Mouse (Mus musculus) adrenal gland, adult 2 months (tissue): ENCODE measurements around the gene Smurf1. TPM values are rescaled to one million over a fixed set of nuclear protein-coding genes. Genes with fewer than 3 reads are reported as not detected.

Source experiments
- DNase-seq: peaks from one replicate; pipeline ENCODE4 v3.0.0; 2021
- polyA plus RNA-seq: library from polyadenylated mRNA; depleted of rRNA; stranded (reverse); fragments of >200 nt; gene quantifications from 2 replicates; pipeline ENCODE4 v1.2.3, GENCODE M21; 2012
- total RNA-seq, 2 experiments: library from RNA; stranded (reverse); gene quantifications; 2 replicates each; pipeline ENCODE4 v1.2.3; 2021

Gene Smurf1
- total and polyA plus RNA-seq, 3 experiments: 18.6 to 21.6 (median 19.5) TPM

DNA sequence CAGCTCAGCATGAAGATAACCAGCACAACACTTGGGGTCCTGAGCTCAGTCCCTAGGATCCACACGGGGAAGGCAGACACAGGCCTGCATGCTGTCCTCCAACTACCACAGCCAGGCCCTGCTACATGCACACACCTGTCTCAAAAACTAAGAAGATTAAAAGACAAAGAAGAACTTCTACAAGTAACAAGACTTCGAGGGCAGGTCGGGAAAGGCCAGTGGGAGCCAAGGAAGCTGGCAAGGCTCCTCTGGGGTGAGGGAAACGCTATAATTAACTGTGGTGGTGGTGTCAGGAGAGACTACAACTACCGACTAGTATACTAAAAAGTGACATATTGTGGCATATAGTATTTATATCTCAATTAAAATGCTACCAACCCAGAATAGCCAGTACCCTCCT, 49.8 kb downstream of the Smurf1 start:
- no peak for DNase-seq

DNA sequence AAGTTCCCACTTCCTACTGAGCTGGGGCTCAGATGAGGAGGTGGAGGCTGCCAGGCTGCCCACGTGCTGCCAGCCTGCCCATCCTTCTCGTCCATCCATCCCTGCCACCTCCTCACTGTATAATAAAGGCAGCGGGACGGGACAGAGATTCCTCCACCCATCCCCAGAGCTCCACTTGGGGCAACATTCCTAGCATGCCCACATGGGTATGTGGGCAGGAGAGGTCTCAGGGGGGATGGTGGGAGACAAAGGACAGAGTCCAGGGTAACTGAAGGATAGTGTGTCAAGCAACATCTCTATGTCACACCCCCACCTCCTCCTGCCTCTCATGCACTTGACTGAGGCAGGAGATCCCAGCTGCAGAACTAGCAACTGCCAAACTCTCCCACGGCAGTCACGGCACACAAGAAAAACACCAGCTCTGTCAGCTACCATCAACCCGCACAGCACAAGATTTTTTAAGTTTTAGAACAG, 51.2 kb downstream of the Smurf1 start:
- DNase-seq: no peak

DNA sequence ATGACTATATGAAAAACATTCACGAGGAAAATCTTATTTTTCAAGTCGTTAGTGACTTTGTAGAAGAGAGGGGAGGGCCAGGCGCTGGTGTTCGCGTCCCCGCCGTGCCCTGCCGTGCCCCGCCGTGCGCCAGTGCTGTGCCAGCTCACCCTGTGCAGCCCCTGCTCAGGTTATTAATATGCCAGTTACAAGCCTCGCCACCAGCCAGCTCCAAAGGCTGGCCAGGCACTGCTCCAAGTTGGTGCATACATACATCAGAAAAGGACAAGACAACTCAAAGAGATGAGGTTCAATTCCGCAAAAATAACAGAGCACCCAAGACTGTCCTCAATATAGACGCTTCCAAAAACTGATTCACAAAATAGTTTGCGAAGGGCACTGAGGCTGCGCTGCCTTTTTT, 51.7 kb downstream of the Smurf1 start:
- no peak for DNase-seq

DNA sequence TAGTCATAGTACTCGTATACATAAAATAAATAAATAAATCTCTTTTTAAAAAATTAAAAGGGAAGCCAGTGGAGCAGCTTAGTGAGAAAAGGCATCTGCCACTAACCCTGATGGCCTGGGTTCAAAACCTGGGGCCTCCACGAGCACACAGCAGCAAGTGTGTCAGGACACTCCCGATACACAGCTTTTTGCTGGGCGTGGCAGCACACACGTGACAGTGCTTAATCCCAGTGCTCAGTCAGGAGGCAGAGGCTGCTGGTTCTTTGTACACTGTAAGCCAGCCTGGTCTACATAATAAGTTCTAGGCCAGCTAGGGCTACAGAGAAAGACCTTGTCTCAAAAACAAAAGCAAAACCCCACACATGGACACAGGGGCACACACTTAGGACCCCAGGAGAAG, 52.3 kb downstream of the Smurf1 start:
- no peak for DNase-seq

DNA sequence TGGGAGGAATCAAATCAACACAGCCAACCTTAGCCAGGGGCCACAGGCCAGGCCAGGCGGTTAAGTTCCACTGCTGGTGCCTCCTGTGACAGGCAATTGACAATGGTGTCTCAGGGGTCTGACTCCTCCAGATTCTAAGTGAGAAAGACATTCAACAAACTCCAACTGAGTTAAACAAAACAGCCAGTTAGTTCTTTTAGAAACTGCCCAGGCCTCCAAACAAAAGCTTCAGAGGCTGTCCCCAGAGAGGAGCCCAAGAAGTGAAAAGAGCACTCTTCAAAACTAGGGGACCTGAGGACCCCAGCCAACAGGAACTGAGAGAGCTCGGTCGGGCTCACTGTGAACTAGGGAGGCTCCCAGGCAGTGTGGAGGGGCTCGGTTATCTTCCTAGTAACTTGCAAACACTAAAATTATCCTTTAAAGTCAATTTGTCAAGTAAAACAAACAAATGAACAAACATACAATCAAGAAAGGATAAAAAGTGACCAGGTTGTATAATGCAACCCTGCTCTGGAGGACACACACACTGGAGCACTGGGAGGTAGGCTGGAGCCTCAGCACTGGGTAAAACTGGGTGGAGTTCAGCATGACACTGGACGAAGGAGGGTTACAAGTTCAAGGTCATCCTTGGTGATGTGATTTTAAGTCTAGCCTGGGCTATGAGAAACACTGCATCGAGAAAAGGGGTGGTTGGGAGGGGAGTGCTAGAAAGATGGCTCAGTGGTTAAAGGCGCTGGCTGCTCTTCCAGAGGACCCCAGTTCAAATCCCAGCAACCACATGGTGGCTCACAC, 52.9 kb downstream of the Smurf1 start:
- no peak for DNase-seq

DNA sequence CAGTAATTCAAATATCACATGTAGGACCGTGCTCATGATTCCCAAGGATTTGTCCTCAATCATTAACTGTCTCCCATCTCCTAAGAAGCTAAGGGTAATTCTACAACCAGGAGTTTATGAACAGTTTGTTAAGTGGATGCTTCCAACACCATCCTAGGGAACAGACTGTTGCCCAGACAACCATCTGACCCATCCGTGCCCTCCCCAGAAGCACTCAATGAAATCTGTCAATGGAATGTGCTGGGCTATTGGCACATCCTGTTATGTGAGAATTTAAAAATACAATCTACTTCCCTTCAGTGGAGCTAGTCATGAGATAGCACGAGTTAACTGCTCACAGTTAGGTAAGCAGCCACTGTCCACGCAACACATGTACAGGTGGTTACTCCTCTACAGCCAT, 56.1 kb downstream of the Smurf1 start:
- DNase-seq: no peak

DNA sequence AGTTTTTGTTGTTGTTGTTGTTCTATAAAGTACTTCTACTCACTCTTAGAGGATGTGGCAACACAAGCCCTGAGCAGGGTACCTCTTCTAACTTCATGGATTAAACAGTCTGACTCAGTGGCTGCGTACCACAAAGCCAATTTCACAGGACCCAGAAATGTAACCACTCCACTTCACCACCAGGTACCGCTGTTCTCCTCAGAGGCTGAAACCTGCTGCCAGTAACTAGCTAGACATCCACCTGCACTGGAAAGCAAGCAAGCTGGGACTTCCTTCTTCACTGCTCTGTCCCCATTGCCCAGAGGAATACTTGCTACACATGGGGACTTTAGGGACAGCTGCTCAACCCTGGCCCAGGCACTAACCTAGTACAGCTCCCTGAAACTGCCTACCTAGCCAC, 58.1 kb downstream of the Smurf1 start:
- DNase-seq: no peak

DNA sequence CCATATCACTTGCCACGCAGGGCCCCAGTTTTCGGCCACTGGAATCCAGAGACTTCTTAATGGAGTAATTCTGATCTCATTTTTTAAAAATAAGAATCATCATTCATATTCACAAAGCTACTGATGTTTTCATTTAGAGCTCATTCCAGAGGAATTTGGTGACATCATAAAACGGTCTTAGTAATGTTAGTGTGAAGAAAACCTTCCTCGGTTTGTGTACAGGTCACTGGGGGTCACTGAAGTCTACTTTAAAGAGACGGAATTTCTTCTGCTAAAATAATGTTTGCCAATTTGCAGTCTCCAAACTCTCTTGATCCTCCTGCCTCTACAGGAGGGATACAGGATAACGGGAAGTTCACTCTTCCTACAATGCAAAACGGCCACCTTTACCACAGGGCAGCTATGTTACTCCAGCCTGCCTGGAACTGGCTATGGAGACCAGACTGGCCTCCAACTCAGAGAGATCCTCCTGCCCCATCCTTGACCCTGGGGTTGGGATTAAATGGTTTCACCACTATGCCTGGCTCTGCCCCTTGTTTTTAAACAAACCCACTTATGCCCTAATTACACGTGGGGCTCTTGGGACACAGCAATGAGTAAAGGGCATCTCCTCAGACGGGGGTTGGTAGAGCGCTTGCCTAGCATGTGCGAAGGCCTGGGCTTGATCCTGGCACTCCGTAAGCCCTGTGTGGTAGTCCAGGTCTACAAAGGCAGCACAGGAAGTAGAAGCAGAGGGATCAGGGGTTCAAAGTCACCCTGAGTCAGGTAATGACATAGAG, 61.1 kb downstream of the Smurf1 start:
- peak; percentile 38 for DNase-seq

DNA sequence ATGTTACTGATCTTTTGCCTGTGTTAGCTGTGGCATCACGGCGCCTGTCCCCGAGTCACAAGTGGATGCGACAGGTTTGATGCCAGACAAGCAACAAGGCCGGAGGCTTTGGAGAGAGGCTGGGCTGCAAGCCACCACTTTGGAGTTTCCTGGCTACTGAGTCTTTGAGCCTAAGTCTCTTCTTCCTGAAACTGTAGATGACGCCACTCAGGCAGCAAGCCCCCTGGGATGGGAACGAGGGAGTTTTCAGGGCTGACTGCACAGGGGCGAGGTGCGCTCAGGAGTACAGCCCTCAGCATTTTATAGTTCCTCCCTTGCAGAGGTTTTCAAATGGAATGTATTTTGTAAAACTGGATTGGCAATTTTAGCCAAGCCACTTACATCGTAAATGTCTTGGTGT, 63.9 kb downstream of the Smurf1 start:
- no peak for DNase-seq

DNA sequence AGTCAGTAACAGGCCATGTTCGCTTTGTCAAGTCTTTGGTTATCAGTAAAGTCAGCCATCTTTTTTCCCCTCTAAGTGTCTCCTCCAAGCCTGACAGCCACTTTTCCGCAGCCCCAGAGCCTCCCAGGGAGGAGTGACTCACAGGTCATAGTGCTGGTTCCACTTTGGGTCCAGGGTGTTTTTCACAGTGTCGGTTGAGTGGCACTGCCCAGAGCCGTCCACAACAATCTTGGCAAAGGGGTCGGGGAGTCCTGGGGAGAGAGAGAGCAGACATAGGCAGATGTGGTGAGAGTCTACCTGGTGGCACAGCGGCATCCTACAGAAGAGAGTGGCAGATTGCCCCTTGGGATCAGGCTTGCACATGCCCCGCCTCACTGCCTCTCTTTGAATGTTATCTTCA, 64.6 kb downstream of the Smurf1 start:
- DNase-seq: peak; percentile 52

DNA sequence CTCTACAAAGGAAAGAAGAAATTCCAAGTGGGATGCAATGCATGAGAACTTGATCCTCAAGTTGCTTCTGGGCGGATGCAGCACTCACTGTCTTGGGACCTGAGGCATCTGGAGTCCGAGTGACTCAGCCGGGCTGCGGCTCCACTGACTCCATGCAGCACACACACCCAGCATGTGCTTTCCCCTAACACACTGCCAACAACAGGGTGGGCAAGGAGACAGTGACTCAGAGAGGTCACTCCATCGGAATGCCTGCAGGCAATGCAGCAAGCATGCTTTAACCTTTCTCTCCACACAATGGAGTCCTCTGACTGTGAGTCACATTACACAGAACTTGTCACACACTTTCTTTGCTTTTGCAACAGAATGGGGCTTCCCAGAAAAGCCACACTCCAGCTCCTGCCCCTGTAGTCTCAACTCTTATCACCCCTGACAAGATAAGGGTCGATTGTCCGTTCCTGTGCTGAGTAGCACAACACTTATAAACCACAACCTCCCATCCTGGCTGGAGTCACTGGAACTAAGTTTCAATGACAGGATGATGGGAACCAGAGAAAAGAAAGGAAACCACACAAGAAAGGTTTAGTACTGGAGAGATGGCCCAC, 67.1 kb downstream of the Smurf1 start:
- peak; percentile 58 for DNase-seq

DNA sequence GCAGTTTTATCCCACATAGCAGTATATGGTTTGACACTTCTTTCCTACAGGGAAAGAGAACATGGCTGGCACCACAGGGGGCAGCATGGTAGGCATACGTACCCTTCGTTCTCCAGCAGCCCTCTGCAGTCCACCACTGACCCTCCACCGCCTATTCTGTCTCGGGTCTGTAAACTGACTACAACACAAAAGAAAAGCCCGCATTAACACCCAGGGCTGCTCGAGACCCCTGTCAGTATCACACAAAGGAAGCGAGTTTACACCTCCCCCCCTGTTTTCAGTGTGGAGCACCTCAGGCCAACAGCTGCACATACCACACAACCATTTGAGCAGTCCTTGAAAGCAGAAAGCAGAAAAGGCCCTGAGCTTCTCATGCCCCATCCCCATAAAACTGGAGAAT, 67.8 kb downstream of the Smurf1 start:
- DNase-seq: no peak

DNA sequence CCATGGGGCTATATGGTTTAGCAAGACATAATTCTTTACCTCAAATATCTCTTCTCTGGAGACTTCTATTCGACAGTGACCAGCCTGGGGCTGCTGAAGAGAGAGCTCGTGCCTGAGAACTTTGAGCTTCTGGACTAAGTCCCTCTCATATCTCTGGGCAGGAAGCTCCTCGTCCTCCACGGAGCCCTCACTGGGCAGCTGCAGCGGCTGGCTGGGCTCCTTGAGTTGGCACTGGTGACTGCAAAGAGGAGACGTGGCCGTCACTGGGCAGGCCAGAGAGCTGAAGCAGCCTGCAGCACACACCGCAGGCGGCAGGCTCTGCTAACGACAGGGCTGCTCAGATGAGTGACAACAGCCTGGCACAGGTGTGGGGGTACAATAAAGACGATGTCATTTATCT, 74.4 kb downstream of the Smurf1 start:
- DNase-seq: no peak

DNA sequence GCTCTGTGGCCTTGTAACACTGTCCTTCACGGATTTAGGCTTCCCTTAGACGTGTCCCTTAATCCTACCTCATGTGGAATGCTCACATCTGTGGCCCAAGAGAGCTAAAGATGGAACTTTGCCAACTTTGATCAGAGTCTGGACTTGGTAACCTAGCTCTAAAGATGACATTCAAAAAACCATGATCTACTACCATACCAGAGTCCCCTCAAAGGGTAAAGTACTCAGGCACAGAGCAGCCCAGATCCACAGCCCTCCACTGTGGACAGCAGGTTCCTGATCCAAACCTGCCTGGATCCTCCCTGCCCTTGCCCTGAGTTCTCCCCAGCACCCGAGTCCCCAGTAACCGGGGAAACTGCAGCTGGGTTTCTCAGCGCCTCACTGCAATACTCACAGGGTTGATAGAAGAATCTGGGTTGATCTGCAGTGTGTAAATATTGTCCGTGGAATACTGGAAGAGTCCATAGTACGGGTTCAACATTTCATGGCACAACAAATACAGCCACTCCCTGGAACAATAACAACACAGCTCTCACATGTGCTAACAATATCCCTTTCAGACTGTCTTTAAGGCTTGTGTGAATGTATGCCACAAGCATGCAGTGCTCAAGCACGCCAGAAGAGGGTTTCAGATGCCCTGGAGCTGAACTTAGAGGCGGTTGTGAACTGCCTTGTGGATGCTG, 79.5 kb downstream of the Smurf1 start:
- DNase-seq: no peak

DNA sequence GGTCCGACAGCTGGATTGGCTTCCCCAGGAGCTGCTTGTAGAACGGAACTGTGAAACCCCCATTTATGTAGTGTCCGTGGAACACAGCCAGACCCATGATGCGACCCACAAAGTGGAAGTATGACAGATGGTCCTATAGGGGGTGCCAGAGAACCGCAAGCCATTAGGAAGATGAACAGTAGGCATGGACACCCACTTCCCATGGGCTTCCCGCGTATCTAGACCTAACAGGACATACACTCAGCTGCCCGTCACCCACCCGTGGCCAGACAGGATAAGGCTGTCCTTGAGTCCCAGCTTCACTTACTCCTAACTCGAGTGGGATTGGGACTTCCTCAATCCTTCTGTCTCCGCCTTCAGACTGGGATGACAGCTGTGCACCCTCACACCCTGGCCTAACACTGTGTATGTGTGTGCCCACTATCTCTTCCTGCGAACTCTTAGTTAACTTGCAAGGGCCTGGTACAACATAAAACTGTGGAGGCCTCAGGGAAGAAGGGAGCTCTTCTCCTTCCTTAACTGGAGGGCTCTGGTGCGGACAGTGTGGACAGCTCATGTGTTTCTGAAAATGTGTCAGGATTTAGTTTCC, 80.9 kb downstream of the Smurf1 start:
- no peak for DNase-seq

DNA sequence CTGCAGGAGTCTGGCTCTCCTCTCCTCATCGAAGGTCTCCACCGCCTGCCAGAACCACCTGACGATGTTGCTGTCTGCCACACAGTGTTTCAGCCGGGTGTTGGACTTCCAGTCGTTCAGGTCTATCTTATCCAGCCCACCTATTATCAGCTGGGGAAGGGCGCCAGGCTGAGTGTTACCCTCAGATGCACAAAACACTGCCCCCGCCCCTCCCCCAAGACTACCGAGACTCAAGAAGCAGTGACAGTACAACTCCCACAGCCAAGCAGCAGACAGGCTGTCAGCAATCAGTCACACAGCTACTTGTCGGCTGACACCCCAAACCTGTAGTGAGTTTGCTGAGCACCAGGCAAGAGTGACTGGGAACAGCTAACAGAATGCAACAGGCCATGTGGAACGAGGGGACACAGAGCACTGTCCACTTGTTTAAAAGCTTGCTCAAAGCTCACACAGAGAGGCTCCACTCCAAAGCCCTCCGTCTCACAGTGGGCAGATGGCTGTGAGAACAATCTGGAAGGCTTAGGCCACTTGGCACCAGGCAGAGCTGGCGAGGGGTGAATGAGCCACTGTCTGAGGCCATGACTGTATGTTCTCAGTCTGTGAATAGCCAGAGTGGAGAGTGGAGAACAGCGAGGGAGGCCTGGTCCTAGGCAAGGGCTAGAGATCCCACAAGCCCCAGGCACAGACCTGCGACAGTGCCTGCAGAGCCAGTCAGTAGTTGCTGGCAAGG, 83.8 kb downstream of the Smurf1 start:
- no peak for DNase-seq

DNA sequence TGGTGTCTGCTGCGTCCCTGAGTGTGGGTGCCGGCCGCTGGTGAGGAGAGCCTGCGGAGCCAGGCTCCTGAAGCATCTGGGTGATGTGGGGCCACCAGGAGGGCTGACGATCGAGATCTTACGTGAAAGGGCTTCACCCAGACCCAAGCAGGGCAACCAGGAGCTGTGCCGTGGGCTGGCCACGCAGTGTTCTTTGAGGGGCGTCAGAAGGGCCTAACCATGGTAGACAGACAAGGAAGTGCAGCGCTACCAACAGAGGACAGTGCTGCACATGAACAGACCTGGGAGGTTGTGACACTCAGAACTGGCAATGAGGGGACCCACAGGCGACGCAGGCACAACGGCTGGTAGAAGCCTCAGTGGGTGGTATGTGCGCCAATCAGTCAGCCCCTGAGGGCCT, 88.6 kb downstream of the Smurf1 start:
- DNase-seq: no peak

DNA sequence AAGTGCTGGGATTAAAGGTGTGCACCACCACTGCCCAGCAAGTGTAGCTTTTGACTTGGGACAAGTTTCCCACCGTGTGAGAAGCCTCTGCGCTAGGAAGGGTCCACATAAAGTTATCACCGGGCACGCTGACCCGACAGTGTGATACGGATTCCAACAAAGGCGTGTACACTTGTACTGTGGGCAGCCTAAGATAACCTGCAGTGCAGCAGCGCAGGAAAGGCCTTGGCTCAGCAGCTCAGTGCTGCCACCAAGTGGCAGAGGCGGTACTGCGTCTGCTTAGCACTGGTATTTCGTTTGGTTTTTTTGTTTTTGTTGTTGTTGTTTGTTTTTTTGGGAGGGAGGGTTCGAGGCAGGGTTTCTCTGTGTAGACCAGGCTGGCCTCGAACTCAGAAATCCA, 89.8 kb downstream of the Smurf1 start:
- peak; percentile 56 for DNase-seq

DNA sequence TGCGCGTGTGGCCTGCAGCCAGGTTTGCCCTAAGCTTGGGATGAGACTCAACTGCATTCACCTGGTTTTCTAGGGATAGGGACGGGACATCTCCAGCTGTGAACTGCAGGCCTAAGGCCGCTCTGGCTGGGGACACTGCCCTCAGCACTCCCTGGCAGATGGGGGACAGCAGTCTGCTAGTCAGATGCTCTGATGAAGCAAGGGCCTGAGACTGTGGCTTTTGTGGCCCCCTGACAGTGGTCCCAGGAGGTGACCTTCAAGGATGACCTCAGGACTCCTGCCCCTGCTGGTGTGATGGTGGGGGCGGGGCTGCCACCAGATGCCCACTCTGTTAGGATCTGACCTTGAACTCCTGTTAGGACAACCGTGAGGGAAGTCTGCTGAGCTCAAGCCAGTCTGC, 90.4 kb downstream of the Smurf1 start:
- no peak for DNase-seq

DNA sequence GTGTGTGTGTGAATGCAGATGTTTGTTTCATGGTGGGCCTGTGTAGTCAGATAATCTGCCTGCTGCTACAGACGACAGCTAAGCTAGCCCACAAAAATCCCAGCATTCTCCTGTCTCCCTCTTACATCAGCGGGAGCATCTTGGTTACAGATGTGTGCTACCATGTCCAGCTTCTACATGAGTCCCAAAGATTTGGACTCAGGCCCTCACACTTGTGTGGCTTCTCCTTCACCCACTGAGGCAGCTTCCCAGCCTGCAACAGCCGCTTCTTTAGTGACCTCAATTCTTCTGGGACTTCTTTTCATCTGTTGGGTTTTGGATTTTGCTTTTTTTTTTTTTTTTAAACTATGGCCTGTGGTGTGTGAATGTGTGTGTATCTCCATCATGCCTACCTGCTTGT, 92.8 kb downstream of the Smurf1 start:
- DNase-seq: no peak

DNA sequence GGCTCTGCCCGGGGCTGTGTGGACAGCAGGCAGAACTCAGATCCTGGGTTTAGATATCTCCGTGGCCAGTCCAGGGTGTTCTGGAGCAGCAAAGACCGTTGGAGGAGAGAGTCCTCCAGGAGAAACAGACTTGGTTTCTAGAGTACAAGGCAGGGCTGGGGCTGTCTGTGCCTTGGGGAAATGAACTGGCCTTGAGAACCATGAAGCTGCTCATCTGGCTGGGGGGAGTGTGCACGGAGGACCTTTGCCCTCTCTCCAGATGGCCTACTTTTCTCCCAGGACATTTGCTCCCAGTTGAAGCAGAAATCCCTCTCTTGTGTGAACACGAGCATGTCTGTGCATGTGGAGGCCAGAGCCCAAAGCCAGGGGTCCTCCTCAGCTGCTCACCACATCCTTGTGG, 93.3 kb downstream of the Smurf1 start:
- no peak for DNase-seq
